Comparison of ENCODE assay signal across 8 mouse cellular contexts in genomic region chr9:98296383-98297201, GRCm38 (mm10). TPM values are rescaled to one million over a fixed set of nuclear protein-coding genes. Genes with fewer than 3 reads are reported as not detected.
A peak's percentile ranks its signal among the peaks of the same experiment; 100 is the strongest.
DNase-seq lines count a peak whose midpoint lies in the region; ATAC-seq lines count a peak whose summit lies in the region.

No protein-coding gene starts in this region.

- no peaks in the 10 kb centered on the region for H3K9me3 ChIP-seq in forebrain, embryonic 11.5 days (ENCODE audit: control insufficient read depth, low read length)
- H3K9me3 ChIP-seq in heart, embryonic 16.5 days (replicated peaks; ENCODE audit: control insufficient read depth, low read length) = no peaks in the 10 kb centered on the region
- H3K9me3 ChIP-seq in liver, embryonic 15.5 days (replicated peaks) = no peaks in the 10 kb centered on the region
- no peaks in the 10 kb centered on the region for H3K9me3 ChIP-seq in neural tube, embryonic 12.5 days

- H3K27ac ChIP-seq in forebrain, embryonic 11.5 days (ENCODE audit: low read depth, low read length) = no peak overlapping the region
- peak overlapping the region; percentile 86 for H3K27ac ChIP-seq in heart, embryonic 16.5 days (ENCODE audit: low read length)
- peak overlapping the region; percentile 93 for H3K27ac ChIP-seq in liver, embryonic 15.5 days (replicated peaks)
- H3K27ac ChIP-seq in neural tube, embryonic 12.5 days = no peak overlapping the region

- H3K4me2 ChIP-seq in forebrain, embryonic 11.5 days (ENCODE audit: low read depth, low read length, severe bottlenecking) = peak overlapping the region; percentile 66
- peak overlapping the region; percentile 90 for H3K4me2 ChIP-seq in heart, embryonic 16.5 days (ENCODE audit: low read depth, low read length)
- peak overlapping the region; percentile 83 for H3K4me2 ChIP-seq in liver, embryonic 15.5 days
- peak overlapping the region; percentile 81 for H3K4me2 ChIP-seq in neural tube, embryonic 12.5 days (replicated peaks)

- H3K36me3 ChIP-seq in forebrain, embryonic 11.5 days (ENCODE audit: control insufficient read depth, insufficient read depth, low read length) = no peaks in the 10 kb centered on the region
- no peaks in the 10 kb centered on the region for H3K36me3 ChIP-seq in heart, embryonic 16.5 days (ENCODE audit: control insufficient read depth, insufficient read depth)
- H3K36me3 ChIP-seq in liver, embryonic 15.5 days (replicated peaks) = peaks cover 2% of the 10 kb centered on the region
- no peaks in the 10 kb centered on the region for H3K36me3 ChIP-seq in neural tube, embryonic 12.5 days

- H3K4me1 ChIP-seq in forebrain, embryonic 11.5 days (replicated peaks; ENCODE audit: control insufficient read depth, insufficient read depth, low read length) = no peaks in the 10 kb centered on the region
- H3K4me1 ChIP-seq in heart, embryonic 16.5 days (ENCODE audit: control insufficient read depth, insufficient read depth, low read length) = peaks cover 9% of the 10 kb centered on the region
- peaks cover 47% of the 10 kb centered on the region for H3K4me1 ChIP-seq in liver, embryonic 15.5 days (replicated peaks)
- peaks cover 12% of the 10 kb centered on the region; the same call in 1 of the 2 replicates for H3K4me1 ChIP-seq in neural tube, embryonic 12.5 days

- H3K4me3 ChIP-seq in forebrain, embryonic 11.5 days (ENCODE audit: low read depth, low read length) = peak overlapping the region; percentile 57
- H3K4me3 ChIP-seq in heart, embryonic 16.5 days (ENCODE audit: low read length) = peak overlapping the region; percentile 75
- peak overlapping the region; percentile 82 for H3K4me3 ChIP-seq in liver, embryonic 15.5 days (replicated peaks)
- peak overlapping the region; percentile 46 for H3K4me3 ChIP-seq in neural tube, embryonic 12.5 days

- DNase-seq in CD8-positive naive resting alpha-beta T cell, adult 2 months (ENCODE audit: low read depth in 2 of 2, low spot score in 2 of 2) = peak; percentile 72 to 79
- peak; percentile 93 for DNase-seq in c-Kit-positive CD71-positive TER-119-negative erythroid progenitor cells, embryonic 14.5 days (ENCODE audit: low read depth)
- peak; percentile 92 for DNase-seq in forebrain, embryonic 11.5 days (ENCODE audit: low spot score)
- peak; percentile 95 to 98 for DNase-seq in kidney, postnatal 36 days
- DNase-seq in telencephalon, adult 2 months (ENCODE audit: low read depth, low spot score) = peak; percentile 68

- no peaks in the 10 kb centered on the region for H3K27me3 ChIP-seq in forebrain, embryonic 11.5 days (ENCODE audit: control insufficient read depth, insufficient read depth, low read length)
- no peaks in the 10 kb centered on the region for H3K27me3 ChIP-seq in heart, embryonic 16.5 days (ENCODE audit: control insufficient read depth, insufficient read depth, low read length)
- H3K27me3 ChIP-seq in liver, embryonic 15.5 days = 0 out of 2 replicates have a peak, but pooled peaks cover 5% of the 10 kb centered on the region
- no peaks in the 10 kb centered on the region for H3K27me3 ChIP-seq in neural tube, embryonic 12.5 days (replicated peaks)

- peak; percentile 83 for ATAC-seq in forebrain, embryonic 11.5 days (replicated peaks; ENCODE audit: low FRiP score)
- peak; percentile 87 for ATAC-seq in heart, embryonic 16.5 days (replicated peaks; ENCODE audit: extremely low read depth, insufficient read depth, low FRiP score)
- ATAC-seq in liver, embryonic 15.5 days (ENCODE audit: insufficient read depth) = peak; percentile 61
- ATAC-seq in neural tube, embryonic 12.5 days (ENCODE audit: low FRiP score, low read depth) = peak; percentile 79

- H3K9ac ChIP-seq in forebrain, embryonic 11.5 days (ENCODE audit: low read length) = peak overlapping the region; percentile 49
- peak overlapping the region; percentile 75 for H3K9ac ChIP-seq in heart, embryonic 16.5 days (ENCODE audit: low read length)
- H3K9ac ChIP-seq in liver, embryonic 15.5 days = peak overlapping the region; percentile 84
- H3K9ac ChIP-seq in neural tube, embryonic 12.5 days = peak overlapping the region; percentile 29; the same call in 1 of the 2 replicates

- WGBS in forebrain, embryonic 11.5 days = 1% methylated on average over 56 of the region's 56 CpGs
- WGBS in heart, embryonic 16.5 days = under 1% methylated on average over 56 of the region's 56 CpGs
- WGBS in liver, embryonic 15.5 days (ENCODE audit: insufficient replicate concordance) = under 1% methylated on average over 56 of the region's 56 CpGs
- 1% methylated on average over 56 of the region's 56 CpGs for WGBS in neural tube, embryonic 12.5 days

RNA-seq across cellular contexts. Expression of gene Nmnat3, which starts 9.4 kb away (rescaled TPM):
- polyA plus RNA-seq in forebrain, embryonic 11.5 days (2014; fragmentation: Nextera tagmentation; extraction: Ambion mirVana) = 3.4 and 3.7 TPM in 2 replicates
- 13.7 and 15.1 TPM in 2 replicates for polyA plus RNA-seq in heart, embryonic 16.5 days (2015; fragmentation: Nextera tagmentation; extraction: Ambion mirVana)
- 28.0 and 28.6 TPM in 2 replicates for polyA plus RNA-seq in liver, embryonic 15.5 days (2015; fragmentation: Nextera tagmentation; extraction: Ambion mirVana)
- polyA plus RNA-seq in neural tube, embryonic 12.5 days (2016; fragmentation: Nextera tagmentation; extraction: Ambion mirVana) = 2.1 and 2.5 TPM in 2 replicates

Comparison
In these comparisons a context has a peak if more than half of its experiments do, and no peak if none do; other contexts are left out.
1. H3K27ac ChIP-seq: peak in heart, embryonic 16.5 days (single experiment) and liver, embryonic 15.5 days (single experiment); none in forebrain, embryonic 11.5 days (single experiment) and neural tube, embryonic 12.5 days (single experiment).
2. H3K9ac ChIP-seq: peak in every context shown above with its lines; median percentile 84 in liver, embryonic 15.5 days; 75 in heart, embryonic 16.5 days; 49 in forebrain, embryonic 11.5 days; 29 in neural tube, embryonic 12.5 days.
3. Peak in every context shown above with its lines, with median percentiles within 50 percentile points of each other: DNase-seq, ATAC-seq, H3K4me2 ChIP-seq and H3K4me3 ChIP-seq.